Mouse (Mus musculus) limb, embryonic 15.5 days (tissue): ENCODE results near the gene Gm45713. TPM values are rescaled to one million over a fixed set of nuclear protein-coding genes. Genes with fewer than 3 reads are reported as not detected.
A peak's percentile ranks its signal among the peaks of the same experiment; 100 is the strongest.
"Not testable (repeated sequence)": the region's sequence is repeated elsewhere in the genome, so short reads cannot be mapped to it uniquely, and the experiment has no call there.

Source experiments
- ATAC-seq: fragments of 200-750 bp; cut with Nextera tagmentation; 2 replicates; pipeline ENCODE4 v1.8.0; 2017; ENCODE audit warnings: low read depth, moderate TSS enrichment; ENCODE audit not compliant: insufficient number of reproducible peaks, low FRiP score, low TSS enrichment
- H3K27ac ChIP-seq: fragments of 300-500 bp; sonication (generic); 2 replicates; pipeline ENCODE4 v1.5.1; 2015; ENCODE audit warnings: moderate library complexity, mild to moderate bottlenecking, inconsistent platforms
- H3K27me3 ChIP-seq: fragments of 300-500 bp; sonication (generic); 2 replicates; pipeline ENCODE4 v1.6.1; 2015; ENCODE audit warnings: inconsistent platforms
- H3K36me3 ChIP-seq: fragments of 300-500 bp; sonication (generic); 2 replicates; pipeline ENCODE4 v1.6.1; 2015; ENCODE audit warnings: inconsistent platforms
- H3K4me1 ChIP-seq: fragments of 300-500 bp; sonication (generic); 2 replicates; pipeline ENCODE4 v1.6.1; 2015; ENCODE audit warnings: inconsistent platforms
- H3K4me2 ChIP-seq: fragments of 300-500 bp; sonication (generic); 2 replicates; pipeline ENCODE4 v1.6.1; 2015; ENCODE audit warnings: mild to moderate bottlenecking, inconsistent platforms
- H3K4me3 ChIP-seq: fragments of 300-500 bp; sonication (generic); 2 replicates; pipeline ENCODE4 v1.5.1; 2015; ENCODE audit warnings: mild to moderate bottlenecking, inconsistent platforms
- H3K9ac ChIP-seq: fragments of 300-500 bp; sonication (generic); 2 replicates; pipeline ENCODE4 v1.6.1; 2015; ENCODE audit warnings: inconsistent platforms
- H3K9me3 ChIP-seq: fragments of 300-500 bp; sonication (generic); 2 replicates; pipeline ENCODE4 v1.6.1; 2016; ENCODE audit warnings: inconsistent platforms
- WGBS: fragments of 180-500 bp; shearing (Covaris S2); methylation state at CpG from one replicate; pipeline ENCODE4 v1.1.7; 2015; 5-methylcytosine and 5-hydroxymethylcytosine counted together
- polyA plus RNA-seq: library from polyadenylated mRNA; unstranded; fragments of >200 nt; fragmentation: Nextera tagmentation; extraction: Ambion mirVana; gene quantifications from 2 replicates; pipeline ENCODE4 v1.2.1, GENCODE M21; 2015

Gm45713 gene
- polyA plus RNA-seq, 1 experiment from 2014 or later = not detected

- H3K27me3 ChIP-seq = no peaks in the 10 kb centered on the region
These were observed 8.3 kb downstream of the Gm45713 start for GRCm38 (mm10) chr7:45127700-45128224.

GRCm38 (mm10) chr7:45126844-45127699 is 9.0 kb downstream of the Gm45713 start:
- Histone ChIP-seq H3K4me3 (peak overlapping the region; percentile 90), H3K36me3 (peaks cover 37% of the 10 kb centered on the region), H3K9me3 (no peaks in the 10 kb centered on the region), H3K27me3 (no peaks in the 10 kb centered on the region), H3K9ac (peak overlapping the region; percentile 96), H3K27ac (peak overlapping the region; percentile 91), H3K4me2 (peak overlapping the region; percentile 69), H3K4me1 (peaks cover 51% of the 10 kb centered on the region)
- ATAC-seq = no peak
- WGBS = 34% methylated on average over 21 of the region's 21 CpGs

More at GRCm38 (mm10) chr7:45127700-45128224, 8.3 kb downstream of the Gm45713 start:
- peak overlapping the region; percentile 90 for H3K4me3 ChIP-seq
- ATAC-seq = no peak
- H3K9me3 ChIP-seq = no peaks in the 10 kb centered on the region
- peaks cover 45% of the 10 kb centered on the region for H3K4me1 ChIP-seq
- 1% methylated on average over 6 of the region's 6 CpGs for WGBS
- H3K9ac ChIP-seq = peak overlapping the region; percentile 96
- peak overlapping the region; percentile 91 for H3K27ac ChIP-seq
- H3K36me3 ChIP-seq = peaks cover 31% of the 10 kb centered on the region
- peak overlapping the region; percentile 69 for H3K4me2 ChIP-seq

GRCm38 (mm10) chr7:45126147-45126843 is 9.7 kb downstream of the Gm45713 start:
- peaks cover 45% of the 10 kb centered on the region for H3K36me3 ChIP-seq
- H3K4me2 ChIP-seq = peak overlapping the region; percentile 69
- H3K9me3 ChIP-seq = no peaks in the 10 kb centered on the region
- H3K4me3 ChIP-seq = peak overlapping the region; percentile 90
- no peak for ATAC-seq
- peak overlapping the region; percentile 91 for H3K27ac ChIP-seq
- WGBS = 70% methylated on average over 17 of the region's 17 CpGs
- H3K4me1 ChIP-seq = peaks cover 59% of the 10 kb centered on the region
- H3K9ac ChIP-seq = peak overlapping the region; percentile 96; the same call in 1 of the 2 replicates
- H3K27me3 ChIP-seq = no peaks in the 10 kb centered on the region

DNA sequence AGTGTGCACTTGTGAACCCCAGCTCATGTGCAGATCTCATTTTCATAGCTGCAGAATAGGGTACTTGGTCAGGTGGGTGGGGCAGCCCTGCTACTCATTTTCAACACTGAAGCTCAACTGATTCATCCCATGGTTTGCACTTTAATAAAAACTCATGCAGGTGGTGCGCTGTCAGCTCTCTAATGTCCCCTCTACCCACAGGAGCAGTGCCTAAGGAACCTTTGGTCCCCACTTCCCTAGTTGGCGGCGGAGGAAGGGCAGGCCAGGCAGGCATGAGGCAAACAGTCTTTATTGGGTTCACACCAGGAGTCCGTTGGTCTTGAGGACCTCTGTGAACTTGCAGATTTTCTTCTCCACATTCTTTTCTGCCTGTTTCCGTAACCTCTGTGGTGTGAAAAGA is 10.4 kb downstream of the Gm45713 start:
- ATAC-seq, H3K9me3 ChIP-seq, H3K27me3 ChIP-seq, H3K9ac ChIP-seq, H3K4me3 ChIP-seq: not testable (repeated sequence)
- Histone ChIP-seq H3K4me1 (peaks cover 63% of the 10 kb centered on the region), H3K36me3 (peaks cover 51% of the 10 kb centered on the region), H3K27ac (peak overlapping the region; percentile 91; the same call in 1 of the 2 replicates), H3K4me2 (peak overlapping the region; percentile 20; the same call in 1 of the 2 replicates)
- 61% methylated on average over 5 of the region's 5 CpGs for WGBS

DNA sequence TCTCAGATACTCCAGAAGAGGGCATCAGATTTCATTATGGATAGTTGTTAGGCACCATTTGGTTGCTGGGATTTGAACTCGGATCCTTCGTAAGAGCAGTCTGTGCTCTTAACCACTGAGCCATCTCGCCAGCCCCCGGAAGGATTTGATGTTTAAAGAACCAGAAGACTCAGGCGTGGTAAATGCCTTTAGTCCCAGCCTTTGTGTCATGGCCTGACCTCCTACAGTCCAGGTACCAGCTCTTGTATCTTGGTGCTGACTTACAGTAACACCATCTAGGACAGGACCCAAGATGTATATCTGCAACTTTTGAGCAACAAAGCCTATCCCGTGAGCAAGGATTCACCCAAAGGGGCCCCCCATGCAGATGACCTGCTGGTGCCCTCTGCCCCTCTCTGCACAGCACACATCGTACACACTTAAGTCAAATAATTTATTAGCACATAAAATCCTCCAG is 10.9 kb downstream of the Gm45713 start:
- H3K9me3 ChIP-seq = no peaks in the 10 kb centered on the region
- H3K36me3 ChIP-seq = peaks cover 56% of the 10 kb centered on the region
- H3K27me3 ChIP-seq = no peaks in the 10 kb centered on the region
- 15% methylated on average over 7 of the region's 7 CpGs for whole genome bisulfite sequencing
- peaks cover 63% of the 10 kb centered on the region for H3K4me1 ChIP-seq
- H3K27ac ChIP-seq = peak overlapping the region; percentile 89
- H3K9ac ChIP-seq = no peak overlapping the region
- ATAC-seq = no peak
- peak overlapping the region; percentile 38; the same call in 1 of the 2 replicates for H3K4me2 ChIP-seq
- peak overlapping the region; percentile 89; the same call in 1 of the 2 replicates for H3K4me3 ChIP-seq

DNA sequence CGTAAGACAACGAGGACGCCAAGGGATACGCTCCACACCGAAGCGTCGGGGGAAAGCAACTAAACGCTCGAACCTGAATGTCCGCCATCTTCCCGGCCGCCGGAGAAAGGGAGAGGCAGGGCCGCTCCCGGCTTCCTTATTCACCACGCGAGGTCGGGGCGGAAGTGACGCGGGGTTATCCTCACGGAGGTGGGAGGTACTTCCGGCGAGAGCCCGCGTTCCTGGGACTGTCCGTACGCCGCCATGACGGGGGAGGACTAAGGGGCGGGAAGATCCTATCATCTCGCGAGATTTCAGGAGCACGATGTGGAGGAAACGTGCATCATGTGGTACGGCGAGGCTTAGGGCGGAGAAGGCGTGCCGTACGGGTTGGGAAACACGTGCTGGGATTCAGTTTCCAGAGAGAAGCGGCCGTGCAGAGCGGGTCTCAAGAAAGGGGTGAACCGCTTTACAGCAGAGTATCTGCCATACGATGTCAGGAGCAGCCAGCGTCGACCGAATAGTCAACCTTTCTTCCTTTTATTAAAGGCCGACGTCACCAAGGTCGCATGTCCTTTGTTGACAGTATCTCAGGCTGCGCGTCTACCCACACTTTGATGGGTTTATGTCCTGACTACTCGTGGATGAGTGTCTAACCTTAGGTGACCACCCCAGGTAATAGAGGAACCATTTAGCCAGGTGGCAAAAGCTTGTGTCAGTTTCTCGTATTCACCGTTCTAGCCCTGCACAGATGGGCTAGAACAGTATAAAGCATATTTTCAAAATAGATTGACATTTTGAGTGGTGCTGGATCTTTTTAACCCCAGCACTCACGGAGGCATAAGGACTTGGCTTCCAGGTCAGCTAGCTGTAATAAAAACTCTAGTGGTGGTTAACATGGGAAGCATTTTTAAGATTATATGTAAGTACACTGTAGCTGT is 11.5 kb downstream of the Gm45713 start, which contains the start of gene Rps11:
Gene Rps11 (minus strand): TSS at position 216 of the 920 bp plus-strand sequence.
- Histone ChIP-seq H3K4me2 (peak within 1 kb of the TSS; percentile 67), H3K27me3 (no peaks in the 10 kb centered on the region), H3K27ac (peak within 1 kb of the TSS; percentile 89), H3K9ac (peak within 1 kb of the TSS; percentile 95), H3K4me3 (peak within 1 kb of the TSS; percentile 89), H3K36me3 (peaks cover 63% of the 10 kb centered on the region), H3K4me1 (peaks cover 58% of the 10 kb centered on the region), H3K9me3 (no peaks in the 10 kb centered on the region)
- peak; percentile 83 for ATAC-seq
- under 1% methylated on average over 59 of the region's 59 CpGs for WGBS

GRCm38 (mm10) chr7:45123186-45123570 is 12.9 kb downstream of the Gm45713 start:
- Histone ChIP-seq H3K9ac (peak overlapping the region; percentile 95), H3K4me1 (peaks cover 54% of the 10 kb centered on the region), H3K27ac (peak overlapping the region; percentile 89), H3K27me3 (no peaks in the 10 kb centered on the region), H3K4me3 (peak overlapping the region; percentile 89), H3K4me2 (peak overlapping the region; percentile 67), H3K9me3 (no peaks in the 10 kb centered on the region), H3K36me3 (peaks cover 69% of the 10 kb centered on the region)
- ATAC-seq = no peak
- 15% methylated on average over 12 of the region's 12 CpGs for WGBS

DNA sequence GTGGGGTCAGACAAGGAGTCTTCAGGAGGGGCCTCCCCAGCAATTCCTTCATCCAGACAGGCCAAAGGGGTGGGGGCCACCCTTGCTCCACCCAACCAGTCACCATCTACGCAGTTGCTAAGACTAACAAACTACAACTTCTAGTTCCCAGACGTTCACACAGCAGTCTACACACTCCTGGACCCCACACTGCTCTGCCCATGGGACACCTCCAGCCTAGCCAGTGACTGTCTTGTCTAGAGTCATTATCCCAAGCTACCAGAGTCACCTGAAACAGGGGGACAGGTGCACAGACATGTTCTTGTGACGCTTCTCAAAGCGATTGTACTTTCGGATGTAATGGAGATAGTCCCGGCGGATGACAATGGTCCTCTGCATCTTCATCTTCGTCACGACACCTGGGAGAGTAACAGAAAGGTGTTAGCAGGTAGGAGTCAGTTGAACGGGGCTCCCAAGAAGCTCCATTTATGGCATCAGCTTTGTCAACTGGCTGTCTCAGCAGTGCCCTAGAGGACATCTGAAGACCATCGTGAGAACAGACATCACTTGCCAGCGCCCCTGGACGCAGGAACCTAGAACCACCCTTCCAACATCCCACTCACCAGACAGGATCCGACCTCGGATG is 13.4 kb downstream of the Gm45713 start:
- H3K27me3 ChIP-seq = no peaks in the 10 kb centered on the region
- H3K4me3 ChIP-seq = peak overlapping the region; percentile 89
- peak overlapping the region; percentile 95; the same call in 1 of the 2 replicates for H3K9ac ChIP-seq
- H3K36me3 ChIP-seq = peaks cover 69% of the 10 kb centered on the region
- peak overlapping the region; percentile 89 for H3K27ac ChIP-seq
- H3K4me2 ChIP-seq = peak overlapping the region; percentile 67
- H3K9me3 ChIP-seq = no peaks in the 10 kb centered on the region
- WGBS = 78% methylated on average over 15 of the region's 15 CpGs
- no peak for ATAC-seq
- peaks cover 54% of the 10 kb centered on the region for H3K4me1 ChIP-seq

- no peak overlapping the region; the same call in 1 of the 2 replicates for H3K27ac ChIP-seq
- ATAC-seq = no peak
- peaks cover 48% of the 10 kb centered on the region for H3K4me1 ChIP-seq
- H3K27me3 ChIP-seq = no peaks in the 10 kb centered on the region
- H3K9me3 ChIP-seq = no peaks in the 10 kb centered on the region
- no peak overlapping the region for H3K4me2 ChIP-seq
- H3K4me3 ChIP-seq = no peak overlapping the region
- peak overlapping the region; percentile 21; the same call in 1 of the 2 replicates for H3K9ac ChIP-seq
- peaks cover 63% of the 10 kb centered on the region for H3K36me3 ChIP-seq
These were observed 14.1 kb downstream of the Gm45713 start for GRCm38 (mm10) chr7:45121966-45122365.

DNA sequence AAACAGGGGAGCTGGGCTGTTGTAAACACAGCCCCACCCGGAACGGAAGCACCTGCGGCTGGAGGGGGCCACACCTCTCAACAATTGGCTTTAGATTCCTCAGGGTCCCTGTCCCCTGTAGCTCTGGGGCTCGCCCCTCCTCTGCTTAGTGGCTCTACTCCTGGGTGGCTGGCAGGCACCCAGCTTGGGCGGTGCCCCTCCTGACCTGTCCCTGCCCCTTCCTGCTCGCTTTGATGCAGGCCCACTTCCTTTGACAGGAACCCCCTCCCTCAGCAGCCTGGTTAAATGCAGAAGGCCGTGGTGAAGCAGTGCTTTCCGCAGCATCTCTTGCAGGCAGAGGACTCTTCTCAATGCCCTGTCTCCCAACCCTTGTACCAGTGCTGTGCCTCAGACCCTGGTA is 14.6 kb downstream of the Gm45713 start:
- Histone ChIP-seq H3K4me3 (no peak overlapping the region), H3K9ac (0 out of 2 replicates have a peak overlapping the region, but pooled peaks have one; percentile 21), H3K27ac (no peak overlapping the region; the same call in 1 of the 2 replicates), H3K4me2 (no peak overlapping the region), H3K4me1 (peaks cover 43% of the 10 kb centered on the region), H3K36me3 (peaks cover 58% of the 10 kb centered on the region), H3K9me3 (no peaks in the 10 kb centered on the region), H3K27me3 (no peaks in the 10 kb centered on the region)
- ATAC-seq = no peak
- WGBS = 54% methylated on average over 8 of the region's 8 CpGs
